Mouse (Mus musculus) cerebellum, postnatal 14 days (tissue): ENCODE measurements around the gene Gm49601.

ENCODE experiments used
- DNase-seq, 2 experiments: peaks; one replicate each; pipeline ENCODE4 v3.0.0; 2021; ENCODE audit warnings: mixed read lengths in 2 of 2

Gm49601 gene

GRCm38 (mm10) chr16:18580389-18580788, 45.8 kb downstream of the Gm49601 start:
- no peak for DNase-seq

GRCm38 (mm10) chr16:18577599-18578160, 48.5 kb downstream of the Gm49601 start:
- no peak for DNase-seq

- DNase-seq = peak in 1 of 2 experiments; percentile 62
These were observed 49.2 kb downstream of the Gm49601 start for GRCm38 (mm10) chr16:18577071-18577470.

GRCm38 (mm10) chr16:18574196-18574595, 52.0 kb downstream of the Gm49601 start:
- no peak for DNase-seq
